Mouse (Mus musculus) spleen, adult 2 months (tissue): Measurements from ENCODE around the gene Cd300ld4. TPM values are rescaled to one million over a fixed set of nuclear protein-coding genes. Genes with fewer than 3 reads are reported as not detected.
"Not testable (repeated sequence)": the region's sequence is repeated elsewhere in the genome, so short reads cannot be mapped to it uniquely, and the experiment has no call there.

Experiments
- DNase-seq, 2 experiments: peaks; one replicate each; pipeline versions ENCODE4 v3.0.0 to v3.0.0-alpha.2; 2012 to 2021; ENCODE audit warnings: low spot score in 2 of 2, low read depth in 1 of 2
- H3K27ac ChIP-seq: fragments of 200-500 bp; 2 replicates; pipeline ENCODE4 v1.5.1; 2012; ENCODE audit warnings: low read length, inconsistent platforms; ENCODE audit not compliant: insufficient read depth
- H3K27me3 ChIP-seq: fragments of 200-500 bp; 2 replicates; pipeline ENCODE4 v1.6.1; 2012; ENCODE audit warnings: mild to moderate bottlenecking, moderate library complexity, low read length, inconsistent platforms; ENCODE audit not compliant: control insufficient read depth, insufficient read depth
- H3K36me3 ChIP-seq: fragments of 200-500 bp; 2 replicates; pipeline ENCODE4 v1.6.1; 2012; ENCODE audit warnings: mild to moderate bottlenecking, low read length, inconsistent platforms; ENCODE audit not compliant: control insufficient read depth, insufficient read depth
- H3K4me1 ChIP-seq: fragments of 200-500 bp; 2 replicates; pipeline ENCODE4 v1.6.1; 2011; ENCODE audit warnings: inconsistent platforms; ENCODE audit not compliant: control insufficient read depth, insufficient read depth, insufficient read length
- H3K4me3 ChIP-seq: fragments of 200-500 bp; 2 replicates; pipeline ENCODE4 v1.5.1; 2011; ENCODE audit warnings: mild to moderate bottlenecking, inconsistent platforms; ENCODE audit not compliant: insufficient read depth, insufficient read length; ENCODE audit errors: extremely low read depth
- CTCF ChIP-seq: fragments of 200-500 bp; IDR thresholded peaks from 2 replicates; pipeline ENCODE4 v1.5.1; 2011; ENCODE audit warnings: mild to moderate bottlenecking, inconsistent platforms; ENCODE audit not compliant: insufficient read depth, insufficient read length, insufficient replicate concordance; ENCODE audit errors: extremely low read depth
- POLR2A ChIP-seq: fragments of 200-500 bp; IDR thresholded peaks from 2 replicates; pipeline ENCODE4 v1.6.1; 2011; ENCODE audit warnings: low read depth, low read length, inconsistent platforms
- WGBS: fragments of 180-500 bp; shearing (Covaris S2); methylation state at CpG from one replicate; pipeline ENCODE4 v1.1.7; 2018; 5-methylcytosine and 5-hydroxymethylcytosine counted together
- polyA plus RNA-seq: library from polyadenylated mRNA; depleted of rRNA; stranded (reverse); fragments of >200 nt; gene quantifications from 2 replicates; pipeline ENCODE4 v1.2.3, GENCODE M21; 2012; rRNA removed

Gene Cd300ld4
- polyA plus RNA-seq, result 0.93 and 1.3 TPM in 2 replicates

DNA sequence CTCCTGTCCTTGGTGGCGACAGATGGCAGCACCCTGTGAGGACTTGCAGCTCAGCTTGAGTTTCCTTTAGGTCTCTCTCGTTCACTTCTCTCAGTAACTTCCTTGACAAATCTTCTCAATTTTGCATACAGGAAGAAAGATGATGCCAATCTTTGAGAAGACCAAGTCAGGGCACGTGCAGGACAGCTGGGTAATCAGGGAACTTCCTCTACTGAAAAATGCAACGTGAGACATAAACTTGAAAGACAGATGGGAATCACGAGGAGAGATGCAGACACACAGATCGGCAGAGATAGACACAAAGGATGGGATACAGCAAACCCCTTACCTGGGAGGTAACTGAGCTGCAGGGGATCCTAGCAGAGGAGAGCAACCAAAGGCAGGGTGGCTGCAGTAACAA, at the start of gene Cd300ld4:
Cd300ld4 (minus strand) TSS at position 101 of the 400 bp plus-strand sequence.
- not testable (repeated sequence) for H3K27ac ChIP-seq, H3K27me3 ChIP-seq
- WGBS, result no CpG with 5 or more reads among the region's 6 CpGs

GRCm38 (mm10) chr11:115075859-115076258, 49.0 kb upstream of the Cd300ld4 start:
- Histone ChIP-seq H3K4me1 (no peaks in the 10 kb centered on the region; the same call in 1 of the 2 replicates), H3K27ac (no peak overlapping the region), H3K36me3 (no peaks in the 10 kb centered on the region), H3K4me3 (no peak overlapping the region), H3K27me3 (no peaks in the 10 kb centered on the region)
- 74% methylated on average over 5 of the region's 5 CpGs for WGBS
- DNase-seq, result no peak
- TF ChIP-seq POLR2A (no peak), CTCF (no peak)

More for the DNA sequence above, at the start of gene Cd300ld4:
- not testable (repeated sequence) for H3K36me3 ChIP-seq, DNase-seq, H3K4me1 ChIP-seq, H3K4me3 ChIP-seq

DNA sequence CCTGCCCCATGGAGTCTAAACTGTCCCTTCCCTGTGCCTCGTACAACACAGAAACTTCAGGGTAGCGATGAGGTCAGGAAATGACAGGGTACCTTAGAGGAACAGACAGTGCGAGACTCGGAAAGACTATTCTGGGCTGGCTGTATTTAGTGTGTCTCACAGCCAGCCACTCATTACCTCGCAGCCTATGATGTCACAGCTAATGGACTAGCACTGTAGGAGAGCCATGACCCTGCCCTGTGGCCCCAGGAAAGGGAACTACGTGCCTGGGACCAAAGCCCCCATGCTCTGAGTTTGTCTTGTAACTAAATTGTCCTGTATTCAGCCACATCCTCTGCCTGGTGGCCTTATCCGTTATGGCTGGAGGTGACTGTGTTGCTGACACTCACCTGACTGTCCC, 48.6 kb upstream of the Cd300ld4 start:
- Histone ChIP-seq H3K4me1 (no peaks in the 10 kb centered on the region; the same call in 1 of the 2 replicates), H3K27ac (no peak overlapping the region), H3K4me3 (no peak overlapping the region), H3K36me3 (no peaks in the 10 kb centered on the region), H3K27me3 (no peaks in the 10 kb centered on the region)
- no peak for DNase-seq
- WGBS, result 54% methylated on average over 7 of the region's 7 CpGs
- TF ChIP-seq POLR2A, result no peak
- no peak for TF ChIP-seq CTCF

GRCm38 (mm10) chr11:115073002-115073401, 46.2 kb upstream of the Cd300ld4 start:
- no peak for TF ChIP-seq POLR2A
- no peak for TF ChIP-seq CTCF
- Histone ChIP-seq H3K36me3 (no peaks in the 10 kb centered on the region), H3K27ac (no peak overlapping the region)

GRCm38 (mm10) chr11:115071631-115072294, 45.0 kb upstream of the Cd300ld4 start:
- DNase-seq, result no peak
- TF ChIP-seq POLR2A (no peak), CTCF (no peak)
- no peaks in the 10 kb centered on the region for H3K36me3 ChIP-seq
- no peaks in the 10 kb centered on the region for H3K27me3 ChIP-seq
- no peak overlapping the region for H3K4me3 ChIP-seq
- no peak overlapping the region for H3K27ac ChIP-seq
- 12% methylated on average over 14 of the region's 14 CpGs for WGBS
- no peaks in the 10 kb centered on the region; the same call in 1 of the 2 replicates for H3K4me1 ChIP-seq

More at GRCm38 (mm10) chr11:115073002-115073401, 46.2 kb upstream of the Cd300ld4 start:
- Histone ChIP-seq H3K27me3 (no peaks in the 10 kb centered on the region), H3K4me1 (no peaks in the 10 kb centered on the region; the same call in 1 of the 2 replicates), H3K4me3 (no peak overlapping the region)
- DNase-seq, result no peak
- WGBS, result 80% methylated on average over 5 of the region's 5 CpGs

DNA sequence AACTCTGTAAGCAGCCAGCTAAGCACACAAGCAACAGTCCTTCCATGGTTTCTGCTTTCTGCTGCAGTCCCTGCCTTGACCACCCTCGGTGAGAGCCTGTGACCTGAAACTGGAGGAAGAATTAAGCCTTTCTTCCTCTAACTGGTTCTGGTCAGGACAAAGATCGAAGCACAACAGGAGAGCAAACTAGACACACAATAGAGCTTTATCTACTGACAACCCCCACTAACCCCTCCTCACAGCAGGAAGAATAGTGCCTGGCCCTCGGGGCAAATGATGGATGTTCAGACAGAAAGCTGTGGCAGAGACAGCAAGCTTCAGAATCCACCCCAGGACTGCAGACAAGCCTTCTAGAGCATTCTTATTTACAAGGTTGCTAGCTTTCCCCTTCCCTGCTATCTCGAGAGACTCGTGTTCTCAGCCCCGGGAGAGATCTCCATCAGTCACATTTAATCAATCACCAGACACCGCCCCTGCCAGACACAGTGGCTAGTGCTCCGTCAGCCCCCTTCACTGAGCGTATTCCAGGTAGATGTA, 44.3 kb upstream of the Cd300ld4 start:
- H3K27ac ChIP-seq, result no peak overlapping the region
- 37% methylated on average over 9 of the region's 9 CpGs for WGBS
- TF ChIP-seq POLR2A (no peak), CTCF (no peak)
- no peak overlapping the region for H3K4me3 ChIP-seq
- no peaks in the 10 kb centered on the region; the same call in 1 of the 2 replicates for H3K4me1 ChIP-seq
- no peaks in the 10 kb centered on the region for H3K27me3 ChIP-seq
- DNase-seq, result no peak
- no peaks in the 10 kb centered on the region for H3K36me3 ChIP-seq

DNA sequence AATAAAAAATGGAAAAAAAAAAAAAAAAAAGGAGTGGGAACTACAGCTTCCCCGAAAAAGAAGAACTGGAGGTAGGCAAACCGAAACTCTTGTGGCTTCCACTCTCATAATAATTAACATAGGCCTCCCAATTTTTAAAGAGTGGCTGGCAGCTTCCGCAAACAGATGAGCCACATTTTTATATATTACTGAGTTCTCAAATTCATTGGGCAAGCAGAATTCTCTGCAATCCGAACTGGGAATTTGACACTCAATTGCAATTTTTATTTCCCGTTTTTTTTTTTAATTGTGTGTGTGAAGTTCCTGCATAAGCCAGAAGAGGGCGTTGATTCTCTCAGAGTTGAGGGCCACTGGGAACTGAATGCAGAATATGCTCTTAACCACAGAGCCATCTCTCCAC, 40.0 kb upstream of the Cd300ld4 start:
- DNase-seq, result no peak
- H3K27ac ChIP-seq, result no peak overlapping the region
- no peak for TF ChIP-seq CTCF
- no peak for TF ChIP-seq POLR2A
- no peaks in the 10 kb centered on the region for H3K36me3 ChIP-seq
- no peak overlapping the region for H3K4me3 ChIP-seq
- H3K4me1 ChIP-seq, result no peaks in the 10 kb centered on the region; the same call in 1 of the 2 replicates
- H3K27me3 ChIP-seq, result no peaks in the 10 kb centered on the region
- WGBS, result 18% methylated on average over 6 of the region's 6 CpGs
